Mouse (Mus musculus): ENCODE results near the gene Tubg2. TPM values are rescaled to one million over a fixed set of nuclear protein-coding genes. Genes with fewer than 3 reads are reported as not detected.

The Tubg2 gene
- polyA plus RNA-seq, 1 experiment, result 1.9 TPM

DNA sequence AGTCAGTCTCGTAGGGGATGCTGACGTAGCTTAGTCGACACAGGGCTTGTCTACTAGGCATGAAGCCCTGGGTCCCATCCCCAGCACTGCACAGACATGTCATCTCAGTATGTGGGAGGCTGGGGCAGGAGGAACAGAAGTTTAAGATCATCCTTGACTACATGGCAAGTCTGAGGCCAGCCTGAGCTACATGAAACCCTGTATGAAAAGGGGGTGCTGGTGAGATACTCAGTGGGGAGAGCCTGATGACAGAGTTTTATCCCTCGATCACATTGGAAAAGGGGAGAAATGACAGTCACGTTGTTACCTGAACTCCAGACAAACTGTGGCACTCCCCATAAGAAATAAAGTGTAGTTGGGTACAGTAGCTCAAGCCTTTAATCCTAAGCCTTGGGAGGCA, 31.8 kb downstream of the Tubg2 start:
- TF ChIP-seq POLR2A (IDR thresholded peaks at IDR 0.05; ENCODE audit: control insufficient read depth, low read depth, low read length) (no peak), CTCF (IDR thresholded peaks at IDR 0.05; ENCODE audit: control insufficient read depth, insufficient read depth, insufficient replicate concordance, low read depth, low read length) (no peak)
- Histone ChIP-seq H3K4me1 (ENCODE audit: control insufficient read depth, insufficient read depth, low read length) (no peaks in the 10 kb centered on the region), H3K27me3 (ENCODE audit: control insufficient read depth, insufficient read depth, low read length) (no peaks in the 10 kb centered on the region)

DNA sequence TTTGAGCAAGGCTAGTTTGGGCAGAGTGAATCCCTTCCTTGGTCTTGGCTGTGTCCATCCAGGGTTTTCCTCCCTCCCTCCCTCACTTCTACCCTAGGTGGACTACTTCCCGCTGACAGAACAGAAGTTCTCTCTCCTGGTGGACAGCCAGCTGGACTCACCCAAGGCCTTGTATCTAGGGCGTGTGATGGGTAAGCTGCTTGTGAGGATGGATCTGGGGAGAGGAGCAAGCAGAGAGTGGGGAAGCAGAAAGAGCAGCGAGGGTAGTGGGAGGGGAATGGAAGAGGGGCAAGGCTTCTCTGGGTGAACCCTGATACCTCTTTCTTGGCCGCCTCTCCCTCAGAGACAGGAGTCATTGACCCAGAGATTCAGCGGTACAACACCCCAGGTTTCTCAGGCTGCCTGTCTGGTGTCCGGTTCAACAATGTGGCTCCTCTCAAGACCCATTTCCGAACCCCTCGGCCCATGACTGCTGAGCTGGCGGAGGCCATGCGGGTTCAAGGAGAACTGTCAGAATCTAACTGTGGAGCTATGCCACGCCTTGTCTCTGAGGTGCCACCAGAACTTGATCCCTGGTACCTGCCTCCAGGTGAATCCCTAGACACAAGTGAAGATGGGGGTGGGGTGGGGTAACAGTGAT, 32.6 kb downstream of the Tubg2 start:
- Histone ChIP-seq H3K36me3 (ENCODE audit: control insufficient read depth, insufficient read depth, low read length) (no peaks in the 10 kb centered on the region), H3K27ac (ENCODE audit: control insufficient read depth, insufficient read depth, low read depth, low read length) (peak overlapping the region; percentile 51; the same call in 1 of the 2 replicates), H3K4me3 (ENCODE audit: control insufficient read depth, low read depth, low read length) (no peak overlapping the region), H3K4me1 (ENCODE audit: control insufficient read depth, insufficient read depth, low read length) (no peaks in the 10 kb centered on the region), H3K27me3 (ENCODE audit: control insufficient read depth, insufficient read depth, low read length) (no peaks in the 10 kb centered on the region)
- TF ChIP-seq CTCF (IDR thresholded peaks at IDR 0.05; ENCODE audit: control insufficient read depth, insufficient read depth, insufficient replicate concordance, low read depth, low read length) (no peak), POLR2A (IDR thresholded peaks at IDR 0.05; ENCODE audit: control insufficient read depth, low read depth, low read length) (no peak)

More for the DNA sequence above, 31.8 kb downstream of the Tubg2 start:
- no peak overlapping the region for H3K27ac ChIP-seq (ENCODE audit: control insufficient read depth, insufficient read depth, low read depth, low read length)
- no peaks in the 10 kb centered on the region for H3K36me3 ChIP-seq (ENCODE audit: control insufficient read depth, insufficient read depth, low read length)
- H3K4me3 ChIP-seq (ENCODE audit: control insufficient read depth, low read depth, low read length), result no peak overlapping the region

DNA sequence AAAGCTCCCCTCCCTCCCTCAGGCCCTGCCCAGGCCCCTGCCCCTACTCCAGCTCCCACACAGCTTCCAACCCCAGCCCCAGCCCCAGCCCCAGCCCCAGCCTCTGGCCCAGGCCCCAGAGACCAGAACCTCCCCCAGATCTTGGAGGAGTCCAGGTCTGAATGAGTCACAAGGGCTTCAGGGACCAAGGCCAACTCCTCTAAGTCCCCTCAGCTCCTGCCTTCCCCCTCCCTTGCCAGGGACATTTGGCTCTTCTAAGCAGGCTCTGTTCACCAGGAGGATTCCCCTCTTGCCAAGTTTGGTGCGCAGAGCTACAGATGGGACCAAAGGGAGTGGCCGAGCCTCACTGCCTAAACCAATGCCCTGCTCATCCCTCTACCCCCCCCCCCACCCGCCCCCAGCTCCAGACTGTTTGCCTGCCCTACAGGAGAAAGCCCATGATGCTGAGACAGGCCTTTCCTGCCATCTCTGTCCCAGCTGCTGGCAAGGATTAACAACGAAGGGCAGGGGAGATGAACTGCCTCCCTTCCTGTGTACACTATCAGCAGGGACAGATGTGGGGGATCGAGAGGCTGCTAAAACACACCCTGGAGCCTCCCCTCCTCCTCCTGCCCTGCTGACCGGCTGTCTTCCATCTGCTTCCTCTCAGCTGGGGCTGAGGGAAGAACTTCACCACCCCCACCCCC, 33.9 kb downstream of the Tubg2 start:
- H3K4me3 ChIP-seq (ENCODE audit: control insufficient read depth, low read depth, low read length), result no peak overlapping the region

DNA sequence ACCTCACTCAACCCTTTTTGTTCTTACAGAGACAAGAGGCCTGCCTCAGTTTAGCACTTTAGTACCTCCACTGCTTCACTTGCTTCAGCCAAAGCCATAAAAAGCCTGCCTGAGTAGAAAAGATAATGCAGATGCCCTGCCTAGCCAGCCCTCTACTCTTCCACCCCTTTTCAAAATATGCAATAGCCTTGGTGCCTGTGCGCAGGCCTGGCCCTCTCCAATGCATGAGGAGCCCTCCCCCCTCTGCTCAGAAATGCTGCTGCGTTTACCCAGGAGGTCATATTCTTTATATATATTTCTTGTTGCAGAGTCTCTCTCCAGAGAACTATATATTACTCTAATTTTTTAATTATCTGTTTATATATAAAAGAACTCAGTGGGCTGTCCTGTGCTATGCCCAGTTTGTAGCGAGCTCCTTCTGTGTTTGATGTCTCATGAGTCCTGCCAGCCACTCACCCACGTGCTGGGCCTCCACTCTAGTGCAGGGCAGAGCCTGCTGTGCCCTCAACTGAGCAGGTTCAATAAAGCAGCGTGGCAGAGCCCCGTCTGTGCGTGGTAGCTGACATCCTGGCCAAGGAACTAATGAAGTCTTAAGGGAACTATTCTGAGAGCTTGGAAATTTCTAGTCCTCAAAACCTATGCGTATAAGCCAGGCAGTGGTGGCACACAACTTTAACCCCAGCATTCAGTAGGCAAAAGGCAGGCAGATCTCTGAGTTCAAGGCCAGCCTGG, 34.6 kb downstream of the Tubg2 start:
- H3K27me3 ChIP-seq (ENCODE audit: control insufficient read depth, insufficient read depth, low read length), result no peaks in the 10 kb centered on the region
- H3K27ac ChIP-seq (ENCODE audit: control insufficient read depth, insufficient read depth, low read depth, low read length), result peak overlapping the region; percentile 66
- TF ChIP-seq POLR2A (IDR thresholded peaks at IDR 0.05; ENCODE audit: control insufficient read depth, low read depth, low read length), result no peak
- TF ChIP-seq CTCF (IDR thresholded peaks at IDR 0.05; ENCODE audit: control insufficient read depth, insufficient read depth, insufficient replicate concordance, low read depth, low read length), result no peak
- no peaks in the 10 kb centered on the region for H3K36me3 ChIP-seq (ENCODE audit: control insufficient read depth, insufficient read depth, low read length)
- no peak overlapping the region for H3K4me3 ChIP-seq (ENCODE audit: control insufficient read depth, low read depth, low read length)
- H3K4me1 ChIP-seq (ENCODE audit: control insufficient read depth, insufficient read depth, low read length), result no peaks in the 10 kb centered on the region

More for the DNA sequence above, 33.9 kb downstream of the Tubg2 start:
- no peak for TF ChIP-seq POLR2A (IDR thresholded peaks at IDR 0.05; ENCODE audit: control insufficient read depth, low read depth, low read length)
- no peak for TF ChIP-seq CTCF (IDR thresholded peaks at IDR 0.05; ENCODE audit: control insufficient read depth, insufficient read depth, insufficient replicate concordance, low read depth, low read length)
- no peaks in the 10 kb centered on the region for H3K36me3 ChIP-seq (ENCODE audit: control insufficient read depth, insufficient read depth, low read length)
- H3K27me3 ChIP-seq (ENCODE audit: control insufficient read depth, insufficient read depth, low read length), result no peaks in the 10 kb centered on the region
- peak overlapping the region; percentile 52; the same call in 1 of the 2 replicates for H3K27ac ChIP-seq (ENCODE audit: control insufficient read depth, insufficient read depth, low read depth, low read length)
- no peaks in the 10 kb centered on the region for H3K4me1 ChIP-seq (ENCODE audit: control insufficient read depth, insufficient read depth, low read length)

DNA sequence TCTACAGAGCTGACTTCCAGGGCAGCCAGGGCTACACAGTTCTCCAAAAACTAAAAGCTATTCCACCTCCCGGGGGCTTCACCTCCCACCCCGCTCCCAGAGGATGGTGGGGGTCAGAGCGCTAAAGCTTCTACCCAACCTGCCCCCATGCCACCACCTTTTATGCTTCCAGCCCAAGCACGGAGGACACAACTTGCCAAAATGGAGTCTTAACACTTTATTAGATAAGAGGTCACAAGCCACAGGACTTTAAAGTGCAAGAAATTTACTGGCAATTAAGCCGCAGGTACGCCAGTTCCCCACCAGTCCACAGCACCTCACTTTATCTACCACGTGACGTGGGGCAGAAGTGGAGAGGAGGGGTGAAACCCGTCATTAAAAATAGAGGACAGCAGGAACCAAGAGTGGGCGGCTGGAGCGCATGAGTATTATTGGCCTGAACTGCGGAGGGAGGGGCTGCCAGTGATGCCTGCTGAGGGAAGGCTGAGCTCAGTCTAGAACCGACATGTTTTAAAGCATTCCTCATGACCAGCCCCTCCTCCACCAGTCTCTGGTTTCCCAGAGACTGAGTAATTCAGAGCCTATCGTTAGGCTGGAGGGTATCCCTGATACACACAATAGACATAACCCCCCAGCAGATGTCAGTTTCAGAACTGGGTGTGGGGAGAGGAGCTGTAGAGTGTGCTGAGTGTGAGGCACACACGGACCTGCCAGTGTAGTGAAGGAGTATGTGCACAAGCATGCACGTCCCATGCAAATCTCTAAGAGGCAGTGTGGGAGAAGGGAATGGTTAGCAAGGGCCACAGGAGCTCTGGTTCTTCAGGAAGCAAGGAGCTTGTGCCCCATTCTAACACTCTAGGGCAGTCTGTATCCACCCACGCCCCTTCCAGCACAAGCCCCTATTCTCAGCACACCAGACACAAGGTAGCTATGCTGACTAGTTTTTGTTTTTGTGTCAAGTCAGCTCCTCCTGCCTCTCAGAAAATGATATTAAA, 35.5 kb downstream of the Tubg2 start:
- H3K4me1 ChIP-seq (ENCODE audit: control insufficient read depth, insufficient read depth, low read length), result no peaks in the 10 kb centered on the region
- no peaks in the 10 kb centered on the region for H3K36me3 ChIP-seq (ENCODE audit: control insufficient read depth, insufficient read depth, low read length)
- H3K27ac ChIP-seq (ENCODE audit: control insufficient read depth, insufficient read depth, low read depth, low read length), result peak overlapping the region; percentile 23; the same call in 1 of the 2 replicates
- TF ChIP-seq CTCF (IDR thresholded peaks at IDR 0.05; ENCODE audit: control insufficient read depth, insufficient read depth, insufficient replicate concordance, low read depth, low read length) (no peak), POLR2A (IDR thresholded peaks at IDR 0.05; ENCODE audit: control insufficient read depth, low read depth, low read length) (no peak)
- H3K4me3 ChIP-seq (ENCODE audit: control insufficient read depth, low read depth, low read length), result no peak overlapping the region
- no peaks in the 10 kb centered on the region for H3K27me3 ChIP-seq (ENCODE audit: control insufficient read depth, insufficient read depth, low read length)

DNA sequence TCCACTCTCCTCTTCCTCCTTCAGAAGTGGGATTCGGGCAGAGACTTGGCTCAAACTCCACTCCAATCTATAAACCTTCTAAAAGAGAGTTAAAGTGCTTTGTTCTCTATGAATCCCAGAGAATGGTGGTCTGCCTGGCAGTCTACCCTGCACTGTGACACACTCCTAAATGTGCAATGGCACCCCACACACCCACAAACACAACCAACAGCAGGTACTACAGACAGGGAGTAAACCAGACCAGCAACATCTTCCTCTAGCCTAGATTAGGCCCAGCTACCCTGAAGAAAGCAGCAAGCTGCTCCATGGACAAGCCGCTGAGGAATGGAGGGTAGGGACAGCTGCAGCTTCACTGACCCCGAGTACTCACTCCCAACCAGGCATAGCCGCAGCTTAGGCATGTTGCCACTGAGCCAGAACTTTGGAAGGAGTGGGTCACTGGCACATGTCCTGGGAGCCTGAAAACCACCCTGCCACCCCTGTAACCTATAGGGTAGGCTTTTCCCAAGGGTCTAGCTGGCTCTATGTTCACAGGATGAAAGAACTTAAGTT, 36.3 kb downstream of the Tubg2 start:
- Histone ChIP-seq H3K27ac (ENCODE audit: control insufficient read depth, insufficient read depth, low read depth, low read length) (no peak overlapping the region), H3K4me3 (ENCODE audit: control insufficient read depth, low read depth, low read length) (no peak overlapping the region), H3K27me3 (ENCODE audit: control insufficient read depth, insufficient read depth, low read length) (no peaks in the 10 kb centered on the region), H3K4me1 (ENCODE audit: control insufficient read depth, insufficient read depth, low read length) (no peaks in the 10 kb centered on the region), H3K36me3 (ENCODE audit: control insufficient read depth, insufficient read depth, low read length) (no peaks in the 10 kb centered on the region)
- TF ChIP-seq POLR2A (IDR thresholded peaks at IDR 0.05; ENCODE audit: control insufficient read depth, low read depth, low read length) (no peak), CTCF (IDR thresholded peaks at IDR 0.05; ENCODE audit: control insufficient read depth, insufficient read depth, insufficient replicate concordance, low read depth, low read length) (no peak)

Data from testis, adult 2 months (tissue).